Mouse (Mus musculus): ENCODE data around the gene Akr1d1.

Gene Akr1d1

GRCm38 (mm10) chr6:37567363-37567762 lies 37.4 kb downstream of the Akr1d1 start:
- DNase-seq (ENCODE audit: low spot score), result no peak

GRCm38 (mm10) chr6:37571939-37572338 lies 42.0 kb downstream of the Akr1d1 start:
- no peak for DNase-seq (ENCODE audit: low spot score)

GRCm38 (mm10) chr6:37572935-37573334 lies 43.0 kb downstream of the Akr1d1 start:
- no peak for DNase-seq (ENCODE audit: low spot score)

GRCm38 (mm10) chr6:37580476-37580875 lies 50.5 kb downstream of the Akr1d1 start:
- no peak for DNase-seq (ENCODE audit: low spot score)

- DNase-seq (ENCODE audit: low spot score), result peak; percentile 95
These were observed 59.5 kb downstream of the Akr1d1 start for GRCm38 (mm10) chr6:37589340-37589962.

- no peak for DNase-seq (ENCODE audit: low spot score)
These were observed 60.8 kb downstream of the Akr1d1 start for GRCm38 (mm10) chr6:37590800-37591199.

GRCm38 (mm10) chr6:37592101-37593032 lies 62.4 kb downstream of the Akr1d1 start:
- peak; percentile 83 for DNase-seq (ENCODE audit: low spot score)

GRCm38 (mm10) chr6:37593033-37593374 lies 63.0 kb downstream of the Akr1d1 start:
- no peak for DNase-seq (ENCODE audit: low spot score)

- DNase-seq (ENCODE audit: low spot score), result peak; percentile 68
These were observed 63.6 kb downstream of the Akr1d1 start for GRCm38 (mm10) chr6:37593551-37594089.

GRCm38 (mm10) chr6:37597088-37597487 lies 67.1 kb downstream of the Akr1d1 start:
- DNase-seq (ENCODE audit: low spot score), result no peak

- no peak for DNase-seq (ENCODE audit: low spot score)
These were observed 68.1 kb downstream of the Akr1d1 start for GRCm38 (mm10) chr6:37598033-37598432.

- no peak for DNase-seq (ENCODE audit: low spot score)
These were observed 71.1 kb downstream of the Akr1d1 start for GRCm38 (mm10) chr6:37600976-37601498.

- DNase-seq (ENCODE audit: low spot score), result peak; percentile 18
These were observed 73.1 kb downstream of the Akr1d1 start for GRCm38 (mm10) chr6:37602857-37603765.

- DNase-seq (ENCODE audit: low spot score), result no peak
These were observed 74.4 kb downstream of the Akr1d1 start for GRCm38 (mm10) chr6:37604178-37604883.

GRCm38 (mm10) chr6:37604884-37605269 lies 74.9 kb downstream of the Akr1d1 start:
- no peak for DNase-seq (ENCODE audit: low spot score)

- no peak for DNase-seq (ENCODE audit: low spot score)
These were observed 77.7 kb downstream of the Akr1d1 start for GRCm38 (mm10) chr6:37607511-37608289.

GRCm38 (mm10) chr6:37612603-37613284 lies 82.8 kb downstream of the Akr1d1 start:
- no peak for DNase-seq (ENCODE audit: low spot score)

- DNase-seq (ENCODE audit: low spot score), result no peak
These were observed 85.5 kb downstream of the Akr1d1 start for GRCm38 (mm10) chr6:37615490-37615889.

- DNase-seq (ENCODE audit: low spot score), result no peak
These were observed 86.2 kb downstream of the Akr1d1 start for GRCm38 (mm10) chr6:37616136-37616535.

All from embryo, embryonic 10 days (tissue).